Mouse (Mus musculus) brain, embryonic 14.5 days (tissue): ENCODE measurements at regions not wholly inside any gene's neighbourhood (a gene's known extent, or its start where the extent isn't known, plus 50 kb on each side); places are given as distances from the start of the nearest gene placed in this dataset.

ENCODE experiments used
- DNase-seq: peaks from one replicate; pipeline ENCODE4 v3.0.0-alpha.2; 2011; ENCODE audit warnings: low read depth
- CTCF ChIP-seq: fragments of 200-500 bp; IDR thresholded peaks from 2 replicates; pipeline ENCODE4 v1.5.1; 2012; ENCODE audit warnings: inconsistent platforms, mild to moderate bottlenecking, moderate library complexity, borderline replicate concordance; ENCODE audit not compliant: insufficient read depth, insufficient read length; ENCODE audit errors: extremely low read depth
- POLR2A ChIP-seq: fragments of 200-500 bp; IDR thresholded peaks from 2 replicates; pipeline ENCODE4 v1.6.1; 2012; ENCODE audit warnings: mild to moderate bottlenecking, inconsistent platforms, borderline replicate concordance; ENCODE audit not compliant: poor library complexity, insufficient read depth, insufficient read length, severe bottlenecking; ENCODE audit errors: extremely low read depth

GRCm38 (mm10) chr2:9759389-9760104, 121.5 kb upstream of the 4930412O13Rik start:
- TF ChIP-seq CTCF, result no peak
- DNase-seq, result no peak

GRCm38 (mm10) chr2:9780159-9780558, 100.9 kb upstream of the 4930412O13Rik start:
- TF ChIP-seq POLR2A (no peak), CTCF (no peak)
- DNase-seq, result no peak

- TF ChIP-seq CTCF, result no peak
- no peak for TF ChIP-seq POLR2A
- DNase-seq, result no peak
These were observed 98.4 kb upstream of the 4930412O13Rik start for GRCm38 (mm10) chr2:9782698-9783097.

- TF ChIP-seq POLR2A (no peak), CTCF (no peak)
- no peak for DNase-seq
These were observed 89.1 kb upstream of the 4930412O13Rik start for GRCm38 (mm10) chr2:9791970-9792369.

- TF ChIP-seq CTCF (no peak), POLR2A (no peak)
- DNase-seq, result no peak
These were observed 88.7 kb upstream of the 4930412O13Rik start for GRCm38 (mm10) chr2:9792381-9792780.

- no peak for DNase-seq
These were observed 85.7 kb upstream of the 4930412O13Rik start for GRCm38 (mm10) chr2:9795401-9795800.

GRCm38 (mm10) chr2:9801484-9801883, 79.6 kb upstream of the 4930412O13Rik start:
- no peak for DNase-seq
- TF ChIP-seq POLR2A, result no peak
- TF ChIP-seq CTCF, result no peak

More at GRCm38 (mm10) chr2:9795401-9795800, 85.7 kb upstream of the 4930412O13Rik start:
- TF ChIP-seq POLR2A (no peak), CTCF (no peak)

- no peak for DNase-seq
- no peak for TF ChIP-seq CTCF
- no peak for TF ChIP-seq POLR2A
These were observed 76.7 kb upstream of the 4930412O13Rik start for GRCm38 (mm10) chr2:9804306-9804705.

- DNase-seq, result no peak
- TF ChIP-seq CTCF (no peak), POLR2A (no peak)
These were observed 75.5 kb upstream of the 4930412O13Rik start for GRCm38 (mm10) chr2:9805590-9805989.
